Mouse (Mus musculus): ENCODE measurements around the gene Tff1.

The Tff1 gene

GRCm38 (mm10) chr17:31165127-31165526 is at the start of gene Tff1:
Gene Tff1, minus strand, starts transcription at chr17:31165277.
- no peak for DNase-seq (ENCODE audit: low read depth, low spot score)

- no peak for DNase-seq (ENCODE audit: low read depth, low spot score)
These were observed 46.8 kb upstream of the Tff1 start for GRCm38 (mm10) chr17:31211881-31212280.

DNA sequence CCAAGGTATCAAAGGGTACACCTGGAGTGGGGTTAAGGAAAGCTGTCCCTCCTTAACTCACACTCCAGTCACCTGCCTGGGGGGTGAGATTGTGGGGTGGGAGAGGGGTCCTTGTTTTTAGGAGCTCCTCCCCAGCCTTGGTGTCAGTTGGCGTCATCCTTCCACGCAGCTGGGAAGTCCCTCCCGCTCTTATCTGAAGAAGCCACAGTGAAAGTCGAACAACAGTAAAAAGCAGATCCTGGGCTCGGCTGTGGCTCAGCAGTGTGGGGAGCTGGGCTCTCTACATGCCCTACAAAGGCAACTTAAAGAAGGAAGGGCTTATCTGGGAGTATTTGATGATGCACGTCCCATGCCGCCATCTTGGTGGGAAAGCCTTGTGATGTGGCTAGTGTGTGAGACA is 45.2 kb upstream of the Tff1 start:
- no peak for DNase-seq (ENCODE audit: low read depth, low spot score)

GRCm38 (mm10) chr17:31209376-31209930 is 44.4 kb upstream of the Tff1 start:
- DNase-seq (ENCODE audit: low read depth, low spot score), result no peak

DNA sequence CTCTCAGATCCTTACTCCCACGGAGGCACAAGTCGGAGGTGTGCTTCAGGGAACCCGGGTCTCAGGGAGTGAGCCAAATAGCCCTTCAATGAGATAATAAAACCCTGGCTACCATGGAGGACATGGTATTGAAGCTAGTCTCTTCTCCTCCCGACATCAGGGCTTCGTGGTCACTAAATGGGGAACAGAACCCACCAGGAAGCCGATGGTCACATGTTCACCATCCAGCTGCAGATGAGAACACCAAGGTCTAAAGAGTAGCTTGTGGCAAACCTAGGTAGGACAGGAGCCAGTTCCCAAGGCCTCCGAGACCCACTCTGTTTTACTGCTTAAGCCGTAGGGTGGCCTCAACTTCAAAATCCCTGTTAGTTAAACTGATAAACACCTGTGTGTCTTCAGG is 43.6 kb upstream of the Tff1 start:
- DNase-seq (ENCODE audit: low read depth, low spot score), result no peak

DNA sequence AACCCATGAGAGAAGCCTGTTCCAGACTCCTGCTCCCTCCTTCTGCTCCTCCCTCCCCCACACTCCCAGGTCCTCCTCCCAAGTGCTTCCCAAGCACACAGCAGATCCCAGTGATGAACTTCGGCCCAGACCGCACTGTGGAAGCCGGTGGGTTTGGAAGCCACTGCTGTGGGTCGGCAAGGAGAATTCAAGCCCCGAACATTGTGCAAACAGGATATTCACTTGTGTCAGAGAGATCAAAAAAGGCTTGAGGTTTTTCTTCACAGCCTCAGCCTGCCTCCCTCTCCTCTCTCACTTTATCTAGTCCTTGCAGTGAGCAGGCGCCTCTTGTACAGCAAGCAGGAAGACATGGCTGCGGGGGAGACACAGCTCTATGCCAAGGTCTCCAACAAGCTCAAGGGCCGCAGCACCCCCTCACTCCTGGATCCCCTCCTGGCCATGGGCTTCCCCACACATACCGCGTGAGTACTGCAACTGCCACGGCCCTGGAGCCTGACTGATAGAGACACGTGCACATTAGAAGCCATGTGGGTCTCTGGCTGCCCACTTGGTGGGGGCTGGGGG is 42.8 kb upstream of the Tff1 start, which contains the start of gene Ubash3a:
Gene Ubash3a (plus strand): TSS at position 103 of the 564 bp plus-strand sequence.
- DNase-seq (ENCODE audit: low read depth, low spot score), result no peak

- no peak for DNase-seq (ENCODE audit: low read depth, low spot score)
These were observed 33.8 kb upstream of the Tff1 start, which contains the start of gene Tmprss3 for GRCm38 (mm10) chr17:31198877-31199276. Gene Tmprss3, minus strand, starts transcription at chr17:31198977.

DNA sequence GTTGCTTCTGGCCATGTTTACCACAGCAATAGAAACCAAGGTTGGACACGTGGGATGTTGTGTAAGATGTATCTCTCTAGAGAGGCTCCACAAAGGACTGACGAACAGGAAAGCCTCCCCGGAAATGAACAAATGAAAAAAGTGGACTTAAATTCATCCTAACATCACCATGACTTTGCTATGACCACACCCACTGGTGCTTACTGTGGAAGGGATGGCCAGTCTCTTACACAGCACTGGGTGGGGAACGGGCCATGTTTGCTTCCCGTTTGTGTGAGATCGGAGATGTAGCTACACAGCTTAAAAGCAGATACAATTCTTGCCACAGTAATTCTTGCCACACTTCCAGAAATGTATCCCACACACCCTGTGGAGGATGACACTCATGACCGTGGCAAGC is 31.2 kb upstream of the Tff1 start:
- DNase-seq (ENCODE audit: low read depth, low spot score), result no peak

- peak; percentile 4 for DNase-seq (ENCODE audit: low read depth, low spot score)
These were observed 30.1 kb upstream of the Tff1 start for GRCm38 (mm10) chr17:31195207-31195606.

GRCm38 (mm10) chr17:31193360-31193759 is 28.3 kb upstream of the Tff1 start:
- no peak for DNase-seq (ENCODE audit: low read depth, low spot score)

- no peak for DNase-seq (ENCODE audit: low read depth, low spot score)
These were observed 27.6 kb upstream of the Tff1 start for GRCm38 (mm10) chr17:31192663-31193062.

- DNase-seq (ENCODE audit: low read depth, low spot score), result no peak
These were observed 26.7 kb upstream of the Tff1 start for GRCm38 (mm10) chr17:31191825-31192224.

GRCm38 (mm10) chr17:31187370-31187769 is 22.3 kb upstream of the Tff1 start:
- DNase-seq (ENCODE audit: low read depth, low spot score), result peak; percentile 88

- no peak for DNase-seq (ENCODE audit: low read depth, low spot score)
These were observed 19.4 kb upstream of the Tff1 start for GRCm38 (mm10) chr17:31184269-31184990.

- DNase-seq (ENCODE audit: low read depth, low spot score), result peak; percentile 67
These were observed 18.3 kb upstream of the Tff1 start for GRCm38 (mm10) chr17:31183180-31183974.

DNA sequence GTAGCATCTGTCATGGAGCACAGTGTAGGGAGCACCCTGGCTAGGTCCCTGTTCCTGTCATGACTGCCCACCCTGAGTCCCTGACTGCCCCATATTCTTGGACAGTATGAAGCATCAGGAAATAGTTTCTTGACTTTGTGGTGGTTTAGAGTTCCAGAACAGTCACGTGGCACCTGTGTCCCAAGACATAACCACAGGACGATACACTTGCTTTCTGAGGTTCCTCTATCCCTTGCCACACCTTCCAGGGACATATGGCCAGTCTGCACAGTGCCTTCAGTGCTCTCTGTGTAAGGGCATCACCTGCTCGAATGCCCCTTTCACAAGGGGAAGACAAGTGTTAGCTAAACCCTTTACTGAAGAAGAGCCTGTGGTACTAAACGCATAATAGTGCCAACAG is 16.4 kb upstream of the Tff1 start:
- DNase-seq (ENCODE audit: low read depth, low spot score), result no peak

DNA sequence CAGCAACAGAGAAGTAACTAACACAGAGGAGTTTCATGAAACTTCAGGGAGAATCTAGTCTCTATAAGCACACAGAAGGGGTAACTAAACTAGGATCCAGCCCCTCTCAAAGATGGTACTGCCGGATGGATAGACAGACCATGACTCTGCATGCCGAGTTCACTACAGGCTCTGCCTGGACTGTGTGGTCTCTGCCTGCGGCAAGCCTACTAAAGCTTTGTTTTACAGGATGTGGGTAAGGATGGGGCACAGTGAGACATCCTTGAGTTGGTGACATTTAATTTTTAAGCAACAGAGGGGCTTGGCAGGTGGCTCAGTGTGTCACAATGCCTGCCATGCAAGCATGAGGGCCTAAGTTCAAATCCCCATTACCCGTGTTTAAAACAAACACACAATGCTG is 11.2 kb upstream of the Tff1 start:
- DNase-seq (ENCODE audit: low read depth, low spot score), result no peak

DNA sequence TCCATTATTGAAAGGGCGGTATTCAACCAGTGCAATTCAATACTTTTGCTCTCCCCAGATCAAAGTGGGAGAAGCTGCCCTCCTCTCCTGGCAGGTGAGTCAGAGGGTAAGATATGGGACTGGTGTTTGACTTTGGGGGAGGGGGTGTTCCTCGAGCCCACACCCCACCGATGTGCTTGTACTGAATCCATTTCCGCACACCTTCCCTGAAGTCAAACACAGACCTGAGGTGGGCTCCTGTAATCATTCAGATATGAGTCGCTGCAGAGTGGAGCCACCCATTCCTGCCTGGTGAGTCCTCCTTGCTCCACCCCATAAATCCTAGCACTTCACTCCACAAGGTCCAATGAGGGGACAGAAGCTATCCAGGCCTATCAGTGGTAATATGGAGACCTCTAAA is 4.7 kb upstream of the Tff1 start:
- no peak for DNase-seq (ENCODE audit: low read depth, low spot score)

GRCm38 (mm10) chr17:31163821-31164220 is 1.3 kb downstream of the Tff1 start:
- no peak for DNase-seq (ENCODE audit: low read depth, low spot score)

DNA sequence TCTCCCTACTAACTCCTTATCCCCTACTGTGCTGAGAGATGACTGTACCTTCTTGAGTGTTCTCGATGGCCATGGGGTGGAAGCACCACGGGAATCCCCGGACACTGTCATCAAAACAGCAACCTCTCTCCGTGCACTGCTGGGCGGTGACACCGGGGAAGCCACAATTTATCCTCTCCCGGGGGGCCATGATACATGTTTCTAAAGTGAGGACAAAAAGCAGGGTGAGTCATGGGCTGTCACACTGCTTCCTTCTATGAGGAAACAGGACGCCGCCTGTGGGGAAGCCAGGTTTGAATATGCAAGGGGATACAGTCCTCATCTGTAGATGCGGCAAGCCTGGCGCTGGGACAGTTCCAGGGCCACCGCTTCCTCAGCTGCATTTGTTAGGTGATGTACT is 2.5 kb downstream of the Tff1 start:
- DNase-seq (ENCODE audit: low read depth, low spot score), result no peak

DNA sequence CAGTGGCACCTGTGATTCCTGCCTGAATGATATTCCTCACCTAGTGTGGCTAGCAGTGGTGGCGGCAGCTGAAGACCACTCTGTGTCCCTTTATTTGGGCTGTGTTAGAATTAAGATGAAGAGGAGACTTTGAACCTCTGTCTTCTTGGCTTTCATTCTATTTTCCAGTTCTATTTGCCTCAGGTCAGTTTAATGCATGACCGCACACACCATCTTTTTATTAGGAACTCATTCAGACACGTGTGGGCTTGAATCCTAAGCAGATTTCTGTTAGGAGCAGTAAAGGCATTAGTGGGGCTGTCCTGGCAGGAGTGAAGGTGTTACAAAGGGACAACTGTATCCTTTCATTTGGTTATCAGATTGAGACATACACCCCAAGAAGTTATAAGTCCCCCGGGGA is 4.8 kb downstream of the Tff1 start:
- DNase-seq (ENCODE audit: low read depth, low spot score), result no peak

DNA sequence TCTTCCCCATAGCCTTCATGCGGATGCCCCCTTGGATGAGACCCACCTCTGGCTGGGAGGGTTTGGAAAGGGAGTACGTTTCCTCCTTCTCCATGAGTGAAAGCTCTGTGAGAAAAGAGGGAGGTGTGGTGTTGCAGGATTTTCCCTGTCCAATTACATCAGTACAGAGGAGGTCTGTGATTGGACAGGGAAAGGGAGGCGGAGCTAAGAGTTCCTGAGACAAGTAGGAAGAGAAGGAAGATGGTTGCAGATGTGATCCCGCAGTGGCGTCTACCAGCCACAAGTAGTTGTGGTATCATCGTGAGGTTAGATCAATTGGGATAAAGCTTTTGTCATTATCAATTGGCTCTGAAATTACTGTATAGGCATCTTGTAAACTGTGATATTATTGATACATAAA is 7.2 kb downstream of the Tff1 start:
- no peak for DNase-seq (ENCODE audit: low read depth, low spot score)
